Mouse (Mus musculus): ENCODE measurements around the gene Plcxd2. TPM values are rescaled to one million over a fixed set of nuclear protein-coding genes. Genes with fewer than 3 reads are reported as not detected.

Gene Plcxd2
- 10 to 100 TPM; 11.7 to 14.8 TPM for total RNA-seq (2021)
- long read RNA-seq, full-length matches to known transcripts, result 9 of 14 reads
- long read RNA-seq, partial matches to known transcripts, result 1 of 14 reads
- long read RNA-seq, other reads (novel, unspliced or antisense), result 4 of 14 reads

DNA sequence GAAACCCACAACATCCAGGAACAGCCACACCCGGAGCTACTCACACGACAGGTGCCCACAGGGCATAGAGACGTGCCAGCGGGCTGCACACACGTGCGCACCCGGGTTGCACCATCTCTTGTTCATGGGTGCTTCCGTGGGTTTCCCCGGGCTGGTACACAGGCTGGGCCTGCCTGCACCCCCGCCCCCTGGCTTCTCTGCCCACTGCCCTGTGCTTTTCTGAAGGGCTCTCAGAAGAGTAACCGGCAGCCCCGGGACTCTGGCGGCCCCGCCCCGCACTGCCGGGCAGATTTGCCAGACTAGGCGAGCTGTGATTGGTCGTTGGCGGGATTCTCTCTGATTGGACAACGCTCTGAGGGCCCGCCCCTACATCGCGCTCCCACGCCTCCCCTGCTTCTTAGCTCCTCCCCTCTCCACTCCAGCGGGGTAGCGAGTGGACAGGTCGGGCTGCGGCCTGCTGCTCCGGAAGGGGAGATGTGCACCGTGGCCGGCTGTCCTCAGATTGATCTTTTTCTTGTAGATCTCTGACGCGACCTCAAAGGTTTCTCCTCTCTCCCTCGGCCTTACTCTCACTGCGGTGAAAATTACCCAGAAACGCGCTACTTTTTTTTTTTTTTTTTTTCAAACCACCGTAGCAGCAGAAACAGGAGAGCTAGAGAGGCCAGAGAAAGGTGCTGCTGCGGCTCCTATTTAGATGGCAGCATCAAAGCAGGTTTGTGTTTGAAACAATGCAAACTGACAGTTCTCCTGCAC lies at the start of gene Plcxd2:
TSS of gene Plcxd2 (minus strand) at position 66 of the 753 bp plus-strand sequence.
- DNase-seq (ENCODE audit: low spot score in 2 of 2), result peak; percentile 89 to 95

DNA sequence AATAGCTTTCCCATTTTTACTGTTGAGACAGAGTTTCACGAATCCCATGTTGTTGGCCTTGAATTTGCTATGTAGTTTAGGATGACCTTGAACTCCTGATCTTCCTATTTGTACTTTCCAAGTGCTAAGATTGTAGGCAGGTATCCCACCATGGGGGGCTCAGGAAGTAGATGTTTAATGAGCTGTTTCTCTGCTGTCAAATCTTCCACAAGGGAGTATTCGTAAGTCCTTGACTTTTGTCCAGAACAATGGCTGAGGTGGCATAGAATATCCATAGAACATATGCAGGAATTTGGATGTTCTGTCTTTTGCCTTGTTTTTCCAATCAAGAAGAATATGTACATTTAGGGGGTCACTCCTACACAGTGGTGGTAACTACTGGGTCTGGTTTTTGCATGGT lies 36.9 kb upstream of the Plcxd2 start:
- DNase-seq (ENCODE audit: low spot score in 2 of 2), result no peak

DNA sequence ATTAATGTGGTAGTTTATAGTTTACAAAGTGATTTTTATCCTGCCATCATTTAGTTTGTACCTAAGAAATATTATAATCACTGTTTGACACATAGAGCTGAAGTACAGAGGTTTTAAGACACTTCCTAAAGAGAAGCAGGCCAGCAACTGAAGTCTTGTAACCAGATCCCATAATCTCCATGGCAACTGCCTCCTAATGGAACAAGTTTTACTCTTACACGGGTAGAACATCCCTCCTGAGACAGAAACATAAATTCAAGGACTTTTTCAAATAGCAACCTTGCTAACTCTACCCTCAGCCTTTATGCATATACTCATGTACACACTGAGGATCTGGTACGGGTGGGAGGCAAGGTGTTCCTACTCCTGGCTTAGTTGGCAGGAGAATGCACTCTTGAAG lies 26.2 kb upstream of the Plcxd2 start:
- DNase-seq (ENCODE audit: low spot score in 2 of 2), result no peak

DNA sequence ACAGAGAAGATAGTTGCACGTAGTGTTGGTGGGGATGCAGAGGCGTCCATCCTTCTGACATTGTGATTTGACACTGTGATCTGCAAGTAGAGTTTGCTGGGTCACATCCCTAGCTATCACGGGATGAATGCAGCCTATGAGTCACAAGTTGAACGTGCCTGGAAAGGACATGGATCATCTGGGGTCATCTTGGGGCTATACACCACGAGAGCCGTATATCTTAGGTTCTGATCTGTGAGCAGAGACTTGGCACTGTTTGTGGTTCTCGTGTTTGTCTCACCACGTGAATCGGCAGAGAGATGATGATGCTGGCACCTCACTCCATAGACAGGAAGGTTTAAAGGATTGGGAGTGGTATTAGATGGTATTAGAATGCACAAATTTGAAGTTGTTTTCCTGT lies 23.9 kb upstream of the Plcxd2 start:
- DNase-seq (ENCODE audit: low spot score in 2 of 2), result no peak

DNA sequence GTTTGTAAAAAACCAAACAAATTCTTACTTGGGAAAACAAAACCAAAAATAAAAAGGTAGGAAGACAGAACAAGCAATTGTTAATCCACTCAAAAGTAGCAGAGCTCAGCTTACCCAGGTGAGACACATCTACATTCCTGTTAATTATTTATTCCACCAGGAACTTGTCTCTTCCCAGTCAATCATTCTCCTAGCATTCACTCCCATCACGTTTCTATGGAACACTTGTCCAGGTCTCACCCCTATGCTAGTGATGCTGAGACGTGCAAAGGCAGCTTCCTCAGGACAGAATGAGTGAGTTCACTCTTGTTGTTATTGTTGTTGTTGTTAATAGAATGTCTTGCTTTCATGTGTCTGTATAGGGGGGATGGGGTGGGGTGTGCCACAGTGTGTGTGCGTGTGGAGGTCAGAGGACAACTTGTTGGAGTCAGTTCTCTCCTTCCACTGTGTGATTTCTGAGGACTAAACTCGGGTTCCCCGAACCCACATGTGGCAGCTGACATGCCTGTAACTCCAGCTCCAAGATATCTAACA lies 13.0 kb upstream of the Plcxd2 start:
- no peak for DNase-seq (ENCODE audit: low spot score in 2 of 2)

DNA sequence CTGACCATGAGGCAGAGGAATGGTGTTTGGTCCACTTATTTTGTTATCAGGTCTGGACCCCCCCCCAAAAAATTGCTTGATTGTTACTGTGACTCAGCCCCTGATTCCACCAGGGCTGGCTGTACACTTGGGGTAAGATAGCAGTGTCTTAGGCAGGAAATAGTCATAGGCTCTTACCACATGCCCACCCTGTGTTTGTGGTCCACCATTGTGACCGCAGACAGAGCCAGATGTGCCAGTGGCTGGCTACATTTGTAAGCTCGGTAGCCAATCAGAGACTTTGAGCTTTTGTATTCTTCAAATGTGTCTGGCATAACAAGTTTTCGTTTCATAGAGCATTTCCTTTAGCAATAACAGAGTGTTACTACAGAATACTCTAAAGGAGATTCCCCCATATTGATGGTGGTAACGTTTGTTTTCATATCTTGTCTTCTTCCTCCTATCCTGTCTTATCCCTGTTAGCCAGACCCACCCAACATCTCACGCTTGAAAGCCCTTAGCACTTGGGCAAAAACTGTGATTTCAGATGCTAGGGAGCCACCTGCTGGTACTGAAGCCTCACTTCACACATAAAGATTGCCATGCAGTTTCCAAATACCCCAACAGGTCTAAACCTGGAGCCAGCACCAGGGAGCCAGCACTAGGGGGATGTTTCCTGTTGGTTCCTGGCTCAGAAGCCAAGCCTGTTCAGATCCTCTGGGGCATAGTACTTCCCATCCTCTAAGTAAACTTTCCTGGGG lies 12.3 kb upstream of the Plcxd2 start:
- DNase-seq (ENCODE audit: low spot score in 2 of 2), result peak; percentile 39 to 76

DNA sequence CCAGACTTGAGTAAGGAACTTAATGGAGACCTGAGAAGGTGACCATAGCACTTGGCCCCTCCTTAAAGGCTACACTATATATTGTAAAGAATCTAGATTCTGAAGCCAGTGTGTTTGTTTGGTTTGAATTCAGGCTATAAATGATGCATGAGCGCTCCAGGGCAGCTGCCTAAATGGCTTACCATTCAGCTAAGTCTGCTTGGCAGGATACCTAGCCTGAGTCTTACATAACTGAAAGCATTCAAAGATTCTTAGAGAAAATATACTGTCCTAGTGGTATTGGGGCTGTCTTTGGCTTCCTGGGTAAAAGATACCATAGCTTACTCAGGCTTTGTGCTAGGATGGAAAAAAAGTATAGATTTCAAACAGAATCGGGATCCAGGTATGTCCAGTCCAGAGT lies 11.3 kb upstream of the Plcxd2 start:
- DNase-seq (ENCODE audit: low spot score in 2 of 2), result no peak

DNA sequence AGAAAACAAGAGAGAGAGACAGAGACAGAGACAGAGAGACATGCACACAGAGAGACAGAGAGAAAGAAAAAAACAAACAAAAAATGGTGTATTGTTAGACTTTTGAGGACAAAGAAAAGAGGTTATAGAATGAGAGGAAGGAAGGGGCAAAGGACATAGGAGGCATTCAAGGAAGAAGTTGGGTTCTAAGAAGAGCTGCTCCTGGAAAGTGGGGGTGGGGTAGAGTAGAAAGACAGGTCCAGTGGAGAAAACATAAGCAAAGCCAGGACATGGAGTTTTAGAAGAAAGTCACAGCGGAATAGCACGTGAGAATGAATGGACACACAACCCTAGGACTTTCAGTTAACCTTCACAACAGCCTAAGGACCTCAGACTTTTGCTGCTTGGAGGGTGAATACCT lies 10.4 kb upstream of the Plcxd2 start:
- no peak for DNase-seq (ENCODE audit: low spot score in 2 of 2)

DNA sequence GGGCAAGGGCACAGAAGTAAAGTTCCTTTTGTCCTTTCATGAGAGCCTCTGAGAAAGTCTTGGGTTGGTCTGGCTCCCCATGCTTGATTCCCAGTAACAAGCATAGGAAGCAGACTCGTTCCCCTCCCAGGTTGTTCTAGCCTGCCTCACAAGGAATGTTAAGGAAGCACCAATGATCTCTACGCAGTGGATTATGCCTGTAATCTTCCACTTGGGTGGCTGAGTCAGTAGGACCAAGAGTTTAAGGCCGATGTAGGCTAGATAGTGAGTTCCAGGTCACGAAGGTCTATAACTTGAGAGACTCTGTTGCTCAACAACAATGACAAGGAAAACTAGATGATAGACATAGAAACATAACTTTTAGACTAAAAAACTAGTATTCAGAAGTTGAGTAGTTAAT lies 9.8 kb upstream of the Plcxd2 start:
- no peak for DNase-seq (ENCODE audit: low spot score in 2 of 2)

DNA sequence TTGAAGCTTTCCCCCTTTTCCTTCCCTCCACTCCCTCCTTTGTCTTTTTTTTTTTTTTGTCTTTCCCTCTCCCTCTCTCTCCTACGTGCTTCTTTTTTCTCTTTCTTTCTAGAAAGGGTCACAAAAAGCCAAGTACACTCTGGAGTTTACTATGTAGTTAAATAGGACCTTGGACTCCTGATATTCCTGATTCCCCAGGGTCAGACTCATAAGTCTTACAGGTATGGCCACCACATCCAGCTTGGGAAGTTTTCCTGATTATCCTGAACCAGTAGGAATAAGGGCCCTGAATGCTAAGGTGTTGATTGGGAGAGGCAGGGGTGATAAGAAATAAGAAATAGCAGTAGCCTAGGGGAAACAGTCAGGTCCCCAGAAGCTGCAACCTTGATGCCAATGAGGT lies 9.3 kb upstream of the Plcxd2 start:
- no peak for DNase-seq (ENCODE audit: low spot score in 2 of 2)

DNA sequence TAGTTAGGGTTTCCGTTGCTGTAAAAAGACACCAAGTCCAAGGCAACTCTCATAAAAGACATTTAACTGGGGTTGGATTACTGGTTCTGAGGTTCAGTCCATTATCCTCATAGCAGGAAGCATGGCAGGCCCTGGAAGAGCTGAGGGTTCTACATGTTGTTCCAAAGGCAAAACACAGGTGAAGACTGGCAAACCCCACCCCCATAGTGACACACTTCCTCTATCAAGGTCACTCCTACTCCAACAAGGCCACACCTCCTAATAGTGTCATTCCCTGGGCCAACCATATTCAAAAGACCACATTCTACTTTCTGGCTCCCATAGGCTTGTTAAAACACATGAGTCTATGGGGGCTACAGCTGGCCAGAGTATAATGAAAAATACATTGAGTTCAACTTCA lies 1.7 kb upstream of the Plcxd2 start:
- DNase-seq (ENCODE audit: low spot score in 2 of 2), result no peak

DNA sequence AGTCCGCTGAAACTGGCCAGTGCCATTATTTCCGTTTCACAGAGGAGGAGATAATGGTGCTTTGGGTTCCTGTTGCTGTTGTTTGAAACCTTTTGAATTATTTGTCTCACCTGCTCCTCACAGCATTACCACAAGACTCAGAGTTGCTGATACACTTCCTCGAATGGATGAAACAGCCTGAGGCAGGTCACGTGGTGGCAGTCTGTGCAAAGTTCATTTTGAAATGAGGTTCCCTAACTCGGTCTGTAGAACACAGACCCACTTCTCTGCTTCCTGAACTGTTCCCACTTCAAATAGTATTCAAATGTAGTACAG lies 845 bp upstream of the Plcxd2 start:
- DNase-seq (ENCODE audit: low spot score in 2 of 2), result no peak

DNA sequence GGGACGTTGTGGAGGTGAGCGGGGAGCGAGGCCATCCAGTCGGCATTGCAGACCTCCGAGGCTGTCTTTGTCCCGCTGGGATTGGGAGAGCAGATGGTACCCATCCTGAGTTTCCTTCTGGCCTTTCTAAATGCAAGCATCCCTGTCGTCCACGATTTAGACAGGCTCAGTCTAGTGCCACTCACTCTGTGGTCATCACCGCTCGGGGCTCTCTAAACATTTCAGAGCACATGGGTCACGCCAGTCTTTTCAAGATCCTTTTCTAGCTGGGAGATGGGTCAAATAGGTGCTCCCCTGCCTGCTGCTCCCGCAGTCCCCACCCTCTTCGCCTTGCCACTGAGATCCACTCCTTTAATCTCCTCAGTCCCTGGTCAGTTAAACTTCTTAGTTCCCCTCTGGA lies 301 bp downstream of the Plcxd2 start:
- no peak for DNase-seq (ENCODE audit: low spot score in 2 of 2)

DNA sequence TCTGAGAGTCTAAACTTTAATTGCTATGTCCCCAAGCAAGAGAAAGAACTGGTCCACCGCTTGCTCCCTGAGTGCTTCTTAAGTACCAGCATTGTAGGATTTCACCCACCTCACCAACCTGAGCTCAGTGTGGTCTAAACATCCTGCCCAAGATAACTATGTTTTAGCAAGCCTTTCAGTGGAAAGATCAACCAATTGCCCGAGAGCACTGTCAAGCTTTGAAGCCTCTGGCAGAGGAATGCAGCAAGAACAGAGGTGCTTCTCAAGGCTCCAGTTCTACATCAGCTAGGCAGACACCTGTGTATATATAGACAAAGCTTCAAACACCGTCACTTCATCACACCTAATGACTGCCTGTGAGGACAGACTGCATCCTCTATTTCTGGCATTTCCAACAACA lies 1.3 kb downstream of the Plcxd2 start:
- DNase-seq (ENCODE audit: low spot score in 2 of 2), result no peak

DNA sequence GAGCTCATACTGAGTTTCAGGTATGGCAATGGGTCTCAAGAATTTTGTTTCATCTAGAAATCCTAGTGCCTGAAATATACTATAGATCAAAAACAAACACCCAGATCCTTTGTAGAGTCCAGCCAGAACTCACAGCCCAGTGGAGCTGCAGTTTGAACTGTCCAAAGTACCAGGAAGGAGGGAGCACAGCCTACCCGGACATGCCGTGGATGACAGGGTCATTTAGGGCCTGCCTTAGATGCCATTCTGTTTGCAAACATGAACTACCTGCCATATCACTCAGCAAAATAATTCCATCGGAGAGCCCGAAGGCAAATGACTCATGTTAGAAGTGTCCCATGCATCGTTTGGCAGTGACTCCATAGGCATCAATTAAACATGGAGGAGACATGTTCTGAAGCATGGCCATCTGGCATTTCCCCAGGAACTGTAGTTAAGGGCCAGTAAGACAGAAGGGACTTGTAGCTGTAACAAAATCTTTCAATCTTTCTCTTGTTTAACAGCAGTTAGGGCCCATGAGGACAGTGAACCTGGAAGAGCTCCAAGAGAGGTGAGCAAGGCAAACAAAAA lies 1.9 kb downstream of the Plcxd2 start:
- DNase-seq (ENCODE audit: low spot score in 2 of 2), result no peak

DNA sequence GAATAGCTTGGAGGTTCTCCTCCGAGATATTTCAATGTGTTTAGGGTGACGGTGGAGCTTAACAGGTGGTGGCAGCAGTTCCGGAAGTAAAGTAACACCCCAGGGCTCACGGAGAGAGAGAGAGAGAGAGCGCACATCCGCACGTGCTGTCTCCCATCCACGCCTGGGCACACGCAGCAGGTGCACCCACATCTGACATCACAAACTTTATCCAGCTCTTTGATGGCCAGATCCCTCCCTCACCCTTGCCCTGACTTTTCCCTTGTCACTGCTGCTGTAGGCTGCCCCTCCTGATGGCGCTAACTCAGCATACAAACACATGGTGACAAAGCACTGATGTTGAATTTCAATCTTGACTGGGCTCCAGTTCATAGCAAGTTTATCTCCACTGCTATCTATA lies 3.8 kb downstream of the Plcxd2 start:
- no peak for DNase-seq (ENCODE audit: low spot score in 2 of 2)

DNA sequence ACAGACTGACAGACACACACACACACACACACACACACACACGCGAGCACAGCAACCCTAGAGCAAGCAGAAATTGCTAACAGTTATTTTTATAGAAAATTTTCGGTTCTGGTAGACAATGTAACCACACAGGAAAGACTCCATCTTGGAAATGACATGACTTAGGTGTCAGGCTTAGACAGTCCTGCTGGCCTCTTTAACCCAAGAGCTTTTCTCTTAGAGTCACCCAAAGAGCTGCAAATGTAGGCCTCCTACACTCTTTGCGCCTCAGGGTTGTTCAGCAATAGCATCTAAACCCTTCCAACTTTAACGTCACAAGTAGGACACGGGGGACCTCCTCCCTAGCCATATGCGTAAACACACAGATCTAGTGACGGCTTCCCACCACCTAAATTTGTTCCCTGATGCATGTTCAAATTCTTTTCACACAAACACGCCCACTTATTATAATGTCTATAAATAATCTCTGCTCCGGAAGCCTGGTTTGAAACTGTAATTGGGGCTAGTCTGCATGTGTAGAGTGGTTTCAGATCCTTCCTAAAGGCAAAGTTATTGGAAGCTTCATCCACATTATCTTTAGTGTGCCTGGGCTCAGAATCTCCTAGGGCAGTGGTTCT lies 8.4 kb downstream of the Plcxd2 start:
- no peak for DNase-seq (ENCODE audit: low spot score in 2 of 2)

DNA sequence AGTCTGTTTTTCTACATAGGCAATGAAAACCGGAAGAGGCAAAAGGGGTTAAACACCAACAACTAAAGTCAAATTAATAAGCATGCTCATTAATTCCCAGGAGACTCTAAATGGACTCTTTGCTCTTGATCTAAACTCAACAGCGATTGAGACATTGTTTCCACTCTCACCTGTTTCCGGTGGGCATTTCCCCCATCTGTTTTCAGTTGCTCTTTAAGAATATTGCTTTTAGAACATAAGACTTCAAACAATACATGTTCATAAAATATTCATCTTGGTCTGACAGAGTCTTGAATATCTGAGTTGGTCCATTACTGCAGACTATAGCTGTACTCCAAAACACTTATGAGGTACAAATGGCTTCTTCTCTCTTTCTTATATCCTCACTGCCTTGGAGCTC lies 9.0 kb downstream of the Plcxd2 start:
- DNase-seq (ENCODE audit: low spot score in 2 of 2), result no peak

DNA sequence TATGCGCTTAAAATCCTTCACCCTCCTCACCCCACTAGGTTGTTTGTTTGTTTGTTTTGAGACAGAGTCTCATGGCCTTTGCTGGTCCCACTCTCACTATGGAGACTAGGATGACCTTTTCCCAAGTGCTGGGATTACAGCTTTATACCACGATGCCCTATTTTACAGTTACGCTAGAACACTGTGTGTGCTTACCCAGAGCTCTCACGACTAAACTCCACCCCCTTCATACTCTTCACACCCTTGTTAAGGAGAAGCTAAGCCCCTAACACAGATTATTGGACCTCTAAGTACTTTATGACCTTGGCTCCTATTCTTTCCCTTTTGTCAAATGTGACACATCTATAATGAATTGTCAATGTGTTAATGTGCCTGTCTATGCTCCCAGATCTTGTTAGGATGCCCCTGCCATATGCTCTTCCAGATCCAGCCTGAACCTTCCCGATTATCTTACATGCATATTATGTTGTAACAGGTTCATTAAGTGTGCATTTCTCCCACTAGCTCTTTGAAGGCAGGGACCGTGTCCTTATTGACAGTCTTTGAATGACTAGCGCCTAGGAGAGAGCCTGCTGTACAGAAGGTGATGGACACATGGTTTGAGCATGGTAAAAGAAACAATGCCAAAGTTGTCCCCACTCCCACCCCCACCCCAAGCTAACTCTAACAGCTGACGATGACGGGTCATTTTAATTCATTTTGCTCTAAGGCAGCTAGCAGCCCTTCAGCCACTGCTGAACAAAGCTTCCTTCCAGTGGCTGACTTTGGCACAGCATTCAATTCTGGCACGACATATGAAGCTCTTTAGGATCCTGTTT lies 10.4 kb downstream of the Plcxd2 start:
- no peak for DNase-seq (ENCODE audit: low spot score in 2 of 2)

DNA sequence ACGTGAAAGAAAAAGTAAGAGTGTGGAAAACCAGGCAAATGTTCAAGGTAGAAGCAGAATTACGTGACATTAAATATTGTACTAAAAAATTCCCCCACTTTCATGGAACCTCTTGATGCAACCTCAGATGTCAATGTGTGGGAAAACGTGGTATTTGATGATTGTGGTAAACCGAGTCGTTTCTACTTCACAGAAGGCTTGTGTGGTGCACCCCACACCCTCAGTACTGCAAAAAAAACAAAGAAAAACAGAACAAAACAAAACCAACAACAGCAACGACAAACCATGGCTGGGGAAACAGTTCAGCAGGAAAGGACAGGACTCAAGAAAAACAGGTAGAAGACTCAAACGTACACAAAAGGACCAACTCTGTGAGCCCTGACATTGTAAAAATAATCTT lies 11.8 kb downstream of the Plcxd2 start:
- DNase-seq (ENCODE audit: low spot score in 2 of 2), result no peak
